Comparison of ENCODE assay signal across 13 mouse cellular contexts in genomic region chr13:25272189-25272588, GRCm38 (mm10). TPM values are rescaled to one million over a fixed set of nuclear protein-coding genes. Genes with fewer than 3 reads are reported as not detected.
"Had no signal": no experiment of that assay in that cellular context is flagged by ENCODE, and none has a peak within 500 bp of the region (broad histone marks: within the 10 kb centered on the region; RNA-seq: fewer than 3 reads in every experiment).

No protein-coding gene starts in this region.

- DNase-seq: retina, postnatal 1 day; right cerebral cortex, adult 18-20 months; right cerebral cortex, postnatal 14 days; right cerebral cortex, postnatal 25 days; right cerebral cortex, postnatal 4 days; spleen, adult 18-20 months; thymus, adult 18-20 months; thymus, adult 2 months; thymus, postnatal 14 days; thymus, postnatal 25 days; thymus, postnatal 36 days; thymus, postnatal 4 days had no signal

RNA-seq across cellular contexts. Expression of gene Nrsn1, which starts 1.9 kb away (rescaled TPM):
- total RNA-seq: neutrophil, adult 5-6 weeks had no signal
